Mouse (Mus musculus) limb, embryonic 15.5 days (tissue): ENCODE measurements around the gene Zbtb42. TPM values are rescaled to one million over a fixed set of nuclear protein-coding genes. Genes with fewer than 3 reads are reported as not detected.
A peak's percentile ranks its signal among the peaks of the same experiment; 100 is the strongest.

ENCODE experiments used
- ATAC-seq: fragments of 200-750 bp; cut with Nextera tagmentation; 2 replicates; pipeline ENCODE4 v1.8.0; 2017; ENCODE audit warnings: low read depth, moderate TSS enrichment; ENCODE audit not compliant: insufficient number of reproducible peaks, low FRiP score, low TSS enrichment
- H3K27ac ChIP-seq: fragments of 300-500 bp; sonication (generic); 2 replicates; pipeline ENCODE4 v1.5.1; 2015; ENCODE audit warnings: moderate library complexity, mild to moderate bottlenecking, inconsistent platforms
- H3K27me3 ChIP-seq: fragments of 300-500 bp; sonication (generic); 2 replicates; pipeline ENCODE4 v1.6.1; 2015; ENCODE audit warnings: inconsistent platforms
- H3K36me3 ChIP-seq: fragments of 300-500 bp; sonication (generic); 2 replicates; pipeline ENCODE4 v1.6.1; 2015; ENCODE audit warnings: inconsistent platforms
- H3K4me1 ChIP-seq: fragments of 300-500 bp; sonication (generic); 2 replicates; pipeline ENCODE4 v1.6.1; 2015; ENCODE audit warnings: inconsistent platforms
- H3K4me2 ChIP-seq: fragments of 300-500 bp; sonication (generic); 2 replicates; pipeline ENCODE4 v1.6.1; 2015; ENCODE audit warnings: mild to moderate bottlenecking, inconsistent platforms
- H3K4me3 ChIP-seq: fragments of 300-500 bp; sonication (generic); 2 replicates; pipeline ENCODE4 v1.5.1; 2015; ENCODE audit warnings: mild to moderate bottlenecking, inconsistent platforms
- H3K9ac ChIP-seq: fragments of 300-500 bp; sonication (generic); 2 replicates; pipeline ENCODE4 v1.6.1; 2015; ENCODE audit warnings: inconsistent platforms
- H3K9me3 ChIP-seq: fragments of 300-500 bp; sonication (generic); 2 replicates; pipeline ENCODE4 v1.6.1; 2016; ENCODE audit warnings: inconsistent platforms
- WGBS: fragments of 180-500 bp; shearing (Covaris S2); methylation state at CpG from one replicate; pipeline ENCODE4 v1.1.7; 2015; 5-methylcytosine and 5-hydroxymethylcytosine counted together
- polyA plus RNA-seq: library from polyadenylated mRNA; unstranded; fragments of >200 nt; fragmentation: Nextera tagmentation; extraction: Ambion mirVana; gene quantifications from 2 replicates; pipeline ENCODE4 v1.2.1, GENCODE M21; 2015

Gene Zbtb42
- 3.4 and 3.7 TPM in 2 replicates for polyA plus RNA-seq

GRCm38 (mm10) chr12:112678555-112679026 is at the start of gene Zbtb42:
TSS of gene Zbtb42 (plus strand) at chr12:112678828.
- Histone ChIP-seq H3K9ac (peak within 1 kb of the TSS; percentile 49), H3K27me3 (peaks cover 28% of the 10 kb centered on the region), H3K4me2 (peak within 1 kb of the TSS; percentile 97), H3K9me3 (no peaks in the 10 kb centered on the region), H3K4me1 (peaks cover 49% of the 10 kb centered on the region), H3K27ac (peak within 1 kb of the TSS; percentile 33; the same call in 1 of the 2 replicates), H3K4me3 (peak within 1 kb of the TSS; percentile 67), H3K36me3 (no peaks in the 10 kb centered on the region)
- under 1% methylated on average over 46 of the region's 60 CpGs for WGBS
- no peak for ATAC-seq

DNA sequence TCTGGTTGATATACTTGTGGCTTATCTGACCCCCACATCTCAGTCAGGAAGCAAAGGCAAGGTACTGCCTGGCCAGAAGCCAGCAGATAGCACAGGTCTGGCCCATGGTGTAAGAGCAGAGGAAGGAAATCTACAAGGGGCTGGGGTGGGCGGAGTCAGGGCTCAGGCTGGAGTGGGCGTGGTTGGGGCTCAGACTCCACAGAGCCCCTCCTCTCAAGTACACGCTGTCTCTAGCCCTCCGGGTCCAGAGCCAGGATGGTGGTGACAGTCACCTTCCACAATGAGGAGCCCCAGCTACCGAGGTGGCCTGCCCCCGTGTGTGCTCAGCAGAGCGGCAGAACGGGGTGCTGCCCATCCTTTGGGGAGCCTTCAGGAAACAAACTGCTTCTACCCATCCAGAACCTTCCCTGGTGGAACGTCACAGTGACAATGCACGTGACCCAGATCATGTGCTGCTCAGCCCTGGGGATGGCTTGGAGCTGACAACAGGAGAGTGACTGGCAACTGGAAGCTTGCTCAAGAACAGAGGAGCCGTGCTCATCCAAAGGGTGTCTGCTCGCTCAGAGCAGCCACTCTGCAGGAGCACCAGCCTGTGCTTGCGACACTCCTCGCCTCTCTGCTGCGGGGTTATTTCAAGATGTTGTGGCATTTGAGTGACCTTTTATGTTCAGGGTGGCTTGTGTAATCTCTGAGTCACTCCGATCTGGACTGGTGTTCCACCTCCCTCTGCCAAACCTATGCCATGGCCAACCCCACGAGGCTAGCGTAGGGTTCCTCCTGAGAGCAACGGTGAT is 49.5 kb upstream of the Zbtb42 start:
- peak; percentile 50; the same call in 1 of the 2 replicates for ATAC-seq
- Histone ChIP-seq H3K27ac (peak overlapping the region; percentile 33), H3K9me3 (no peaks in the 10 kb centered on the region), H3K36me3 (no peaks in the 10 kb centered on the region), H3K4me3 (peak overlapping the region; percentile 28), H3K27me3 (no peaks in the 10 kb centered on the region), H3K4me2 (peak overlapping the region; percentile 45), H3K4me1 (peaks cover 25% of the 10 kb centered on the region), H3K9ac (0 out of 2 replicates have a peak overlapping the region, but pooled peaks have one; percentile 18)
- WGBS = 33% methylated on average over 19 of the region's 19 CpGs

GRCm38 (mm10) chr12:112630029-112630428 is 48.6 kb upstream of the Zbtb42 start:
- Histone ChIP-seq H3K27me3 (no peaks in the 10 kb centered on the region), H3K27ac (no peak overlapping the region), H3K4me1 (peaks cover 25% of the 10 kb centered on the region), H3K36me3 (no peaks in the 10 kb centered on the region), H3K9ac (no peak overlapping the region), H3K4me3 (no peak overlapping the region), H3K4me2 (no peak overlapping the region), H3K9me3 (no peaks in the 10 kb centered on the region)
- WGBS = 92% methylated on average over 12 of the region's 12 CpGs
- ATAC-seq = no peak

GRCm38 (mm10) chr12:112630796-112631195 is 47.8 kb upstream of the Zbtb42 start:
- WGBS = 87% methylated on average over 5 of the region's 5 CpGs
- ATAC-seq = no peak
- Histone ChIP-seq H3K4me2 (no peak overlapping the region), H3K27me3 (no peaks in the 10 kb centered on the region), H3K4me1 (peaks cover 25% of the 10 kb centered on the region), H3K9ac (no peak overlapping the region), H3K27ac (no peak overlapping the region), H3K9me3 (no peaks in the 10 kb centered on the region), H3K36me3 (no peaks in the 10 kb centered on the region), H3K4me3 (no peak overlapping the region)

DNA sequence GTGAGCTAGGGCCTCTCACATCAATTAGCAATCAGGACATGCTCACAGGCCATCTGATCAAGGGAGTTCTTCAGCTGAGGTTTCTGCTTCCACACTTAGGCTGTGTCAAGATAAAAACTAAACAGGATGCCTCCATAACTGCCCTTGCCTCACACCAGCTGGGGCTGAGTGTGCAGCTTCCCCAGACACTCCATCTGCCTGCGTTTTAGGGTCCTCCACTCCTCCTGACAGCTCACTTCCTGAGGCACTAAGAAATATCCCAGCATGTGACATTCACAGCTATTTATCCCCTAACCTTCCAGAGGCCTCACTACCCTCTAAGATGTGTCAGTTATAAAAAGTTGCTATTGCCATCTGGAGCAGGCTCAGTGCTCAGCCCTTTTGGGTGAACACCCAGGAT is 47.2 kb upstream of the Zbtb42 start:
- H3K4me3 ChIP-seq = no peak overlapping the region
- ATAC-seq = no peak
- WGBS = 15% methylated on average over 1 of the region's 1 CpGs

DNA sequence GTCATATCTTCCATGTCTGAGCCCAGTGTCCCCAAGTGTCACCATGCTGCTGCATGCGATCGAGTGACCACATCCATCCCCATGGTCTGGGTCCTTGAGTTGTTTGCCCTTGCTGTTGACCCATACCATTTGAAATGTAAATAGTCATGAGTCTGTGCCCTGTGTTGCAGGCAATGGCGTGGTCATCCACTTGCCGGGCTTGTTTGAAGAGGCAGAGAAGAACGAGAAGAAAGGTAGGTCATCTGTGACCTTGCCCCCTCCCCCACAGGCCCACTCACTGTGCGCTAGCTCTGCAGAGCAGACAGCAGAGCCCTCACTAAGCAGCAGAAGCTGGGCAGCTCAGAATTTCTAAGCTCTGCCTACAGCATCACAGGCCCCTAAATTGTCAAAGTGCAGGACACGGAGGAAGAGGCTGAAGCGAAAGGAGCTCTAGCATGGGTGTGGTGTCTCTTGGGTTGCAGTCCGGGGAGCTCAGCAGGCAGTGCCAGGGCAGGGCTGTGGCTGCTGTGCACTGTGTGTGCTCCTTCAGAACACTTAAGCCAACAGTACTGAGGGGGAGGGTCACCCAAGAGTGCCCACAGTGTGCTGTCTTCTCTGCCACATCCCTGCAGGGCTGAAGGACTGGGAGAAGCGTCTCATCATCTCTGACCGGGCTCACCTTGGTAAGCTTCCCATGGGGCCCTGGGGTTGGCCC is 46.4 kb upstream of the Zbtb42 start:
- Histone ChIP-seq H3K4me3 (no peak overlapping the region), H3K27ac (no peak overlapping the region), H3K9me3 (no peaks in the 10 kb centered on the region), H3K27me3 (no peaks in the 10 kb centered on the region), H3K4me1 (peaks cover 15% of the 10 kb centered on the region), H3K36me3 (no peaks in the 10 kb centered on the region), H3K9ac (no peak overlapping the region), H3K4me2 (no peak overlapping the region)
- 78% methylated on average over 11 of the region's 11 CpGs for WGBS
- no peak for ATAC-seq

More for the DNA sequence above, 47.2 kb upstream of the Zbtb42 start:
- no peaks in the 10 kb centered on the region for H3K36me3 ChIP-seq
- no peak overlapping the region for H3K27ac ChIP-seq
- no peaks in the 10 kb centered on the region for H3K27me3 ChIP-seq
- no peak overlapping the region for H3K4me2 ChIP-seq
- no peaks in the 10 kb centered on the region for H3K9me3 ChIP-seq
- H3K9ac ChIP-seq = no peak overlapping the region
- peaks cover 19% of the 10 kb centered on the region for H3K4me1 ChIP-seq

GRCm38 (mm10) chr12:112632907-112633306 is 45.7 kb upstream of the Zbtb42 start:
- Histone ChIP-seq H3K27ac (no peak overlapping the region), H3K4me1 (peaks cover 15% of the 10 kb centered on the region), H3K27me3 (no peaks in the 10 kb centered on the region), H3K4me3 (no peak overlapping the region), H3K9me3 (no peaks in the 10 kb centered on the region), H3K4me2 (no peak overlapping the region), H3K36me3 (no peaks in the 10 kb centered on the region), H3K9ac (no peak overlapping the region)
- 82% methylated on average over 5 of the region's 5 CpGs for WGBS
- no peak for ATAC-seq

DNA sequence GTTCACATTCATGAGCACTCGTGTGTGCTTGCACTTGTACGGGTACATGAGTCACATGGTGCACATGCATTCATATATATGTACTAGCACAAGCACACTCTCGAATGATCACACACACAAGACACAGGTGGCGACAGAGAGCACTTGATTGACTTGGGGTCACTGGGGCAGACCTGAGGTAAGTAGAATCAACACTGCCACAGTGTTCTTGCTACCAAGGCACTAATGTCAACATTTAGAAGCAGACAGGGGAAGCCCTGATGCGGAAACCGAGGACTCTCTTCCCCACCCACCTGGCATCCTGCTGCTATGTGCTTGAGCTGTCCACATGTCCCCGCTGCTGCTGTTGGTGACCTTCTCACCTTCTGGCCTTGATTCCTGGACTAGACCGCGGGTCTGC is 44.9 kb upstream of the Zbtb42 start:
- no peaks in the 10 kb centered on the region for H3K9me3 ChIP-seq
- WGBS = 75% methylated on average over 9 of the region's 9 CpGs
- H3K4me3 ChIP-seq = no peak overlapping the region
- H3K27me3 ChIP-seq = no peaks in the 10 kb centered on the region
- peaks cover 7% of the 10 kb centered on the region for H3K4me1 ChIP-seq
- H3K4me2 ChIP-seq = no peak overlapping the region
- H3K27ac ChIP-seq = no peak overlapping the region
- no peak overlapping the region for H3K9ac ChIP-seq
- H3K36me3 ChIP-seq = no peaks in the 10 kb centered on the region
- ATAC-seq = no peak

GRCm38 (mm10) chr12:112639526-112639925 is 39.1 kb upstream of the Zbtb42 start:
- Histone ChIP-seq H3K4me1 (0 out of 2 replicates have a peak, but pooled peaks cover 3% of the 10 kb centered on the region), H3K9ac (no peak overlapping the region), H3K36me3 (no peaks in the 10 kb centered on the region), H3K27me3 (no peaks in the 10 kb centered on the region), H3K4me2 (no peak overlapping the region), H3K27ac (no peak overlapping the region), H3K9me3 (no peaks in the 10 kb centered on the region), H3K4me3 (no peak overlapping the region)
- no peak for ATAC-seq
- WGBS = 77% methylated on average over 10 of the region's 10 CpGs

- Histone ChIP-seq H3K9ac (no peak overlapping the region), H3K27ac (no peak overlapping the region), H3K4me3 (no peak overlapping the region), H3K4me2 (no peak overlapping the region), H3K9me3 (no peaks in the 10 kb centered on the region), H3K27me3 (no peaks in the 10 kb centered on the region), H3K4me1 (peaks cover 23% of the 10 kb centered on the region), H3K36me3 (peaks cover 11% of the 10 kb centered on the region)
- ATAC-seq = no peak
- 87% methylated on average over 6 of the region's 6 CpGs for WGBS
Measured at GRCm38 (mm10) chr12:112643126-112643525, 35.5 kb upstream of the Zbtb42 start.

GRCm38 (mm10) chr12:112644180-112644854 is 34.3 kb upstream of the Zbtb42 start, which contains the start of gene Siva1:
TSS of gene Siva1 (plus strand) at chr12:112644679.
- under 1% methylated on average over 41 of the region's 46 CpGs for WGBS
- no peaks in the 10 kb centered on the region for H3K9me3 ChIP-seq
- H3K4me1 ChIP-seq = peaks cover 23% of the 10 kb centered on the region
- peak within 1 kb of the TSS; percentile 59 for H3K9ac ChIP-seq
- peak within 1 kb of the TSS; percentile 91 for H3K27ac ChIP-seq
- peak; percentile 99 for ATAC-seq
- no peaks in the 10 kb centered on the region for H3K27me3 ChIP-seq
- peak within 1 kb of the TSS; percentile 66 for H3K4me3 ChIP-seq
- H3K4me2 ChIP-seq = peak within 1 kb of the TSS; percentile 77
- H3K36me3 ChIP-seq = peaks cover 23% of the 10 kb centered on the region
